8 mouse cellular contexts compared by ENCODE assay signal in genomic region chr2:91944170-91944950, GRCm38 (mm10). TPM values are rescaled to one million over a fixed set of nuclear protein-coding genes. Genes with fewer than 3 reads are reported as not detected.
DNase-seq lines count a peak whose midpoint lies in the region; ATAC-seq and TF ChIP-seq lines count a peak whose summit lies in the region.

No protein-coding gene starts in this region.

- peaks cover 5 to 18% of the 10 kb centered on the region in 2 experiments for H3K36me3 ChIP-seq in MEL (ENCODE audit: control insufficient read depth in 1 of 2, insufficient read depth in 2 of 2, low read length in 2 of 2)
- H3K36me3 ChIP-seq in forebrain, embryonic 14.5 days (ENCODE audit: control insufficient read depth, insufficient read depth, low read length): peaks cover 9% of the 10 kb centered on the region

- no peak overlapping the region for H3K9ac ChIP-seq in MEL (ENCODE audit: control insufficient read depth, low read depth, low read length, poor library complexity, severe bottlenecking)
- H3K9ac ChIP-seq in forebrain, embryonic 14.5 days (ENCODE audit: low read length): no peak overlapping the region

- WGBS in forebrain, embryonic 14.5 days: 49% methylated on average over 13 of the region's 13 CpGs

- ATAC-seq in forebrain, embryonic 14.5 days: peak; percentile 83
- ATAC-seq in hematopoietic stem cell, adult 5-6 weeks (replicated peaks in 1 of 2; ENCODE audit: insufficient read depth in 1 of 2, low FRiP score in 2 of 2, low TSS enrichment in 1 of 2, low read depth in 1 of 2, poor library complexity in 2 of 2, severe bottlenecking in 2 of 2): peak; percentile 60 to 72

- H3K79me2 ChIP-seq in MEL (ENCODE audit: control insufficient read depth, insufficient read depth, low read length, poor library complexity): peaks cover 30% of the 10 kb centered on the region

- TF ChIP-seq CTCF in MEL (IDR thresholded peaks at IDR 0.05 in 2 of 3, conservative IDR thresholded peaks at IDR 0.05 in 1 of 3; ENCODE audit: control insufficient read depth in 1 of 3, insufficient read depth in 1 of 3, low read depth in 2 of 3, low read length in 3 of 3, poor library complexity in 1 of 3, severe bottlenecking in 1 of 3): peak; percentile 87 to 92 (median 89)

- peaks cover 6 to 22% of the 10 kb centered on the region in 2 experiments; a peak in 3 of 4 replicates for H3K4me1 ChIP-seq in MEL (ENCODE audit: control insufficient read depth in 1 of 2, insufficient read depth in 2 of 2, low read length in 2 of 2)
- peaks cover 17% of the 10 kb centered on the region for H3K4me1 ChIP-seq in forebrain, embryonic 14.5 days (ENCODE audit: control insufficient read depth, insufficient read depth, low read length)

- TF ChIP-seq RAD21 in MEL (IDR thresholded peaks at IDR 0.05; ENCODE audit: low read depth, low read length): peak; percentile 72

- H3K27me3 ChIP-seq in MEL (ENCODE audit: control insufficient read depth in 1 of 2, insufficient read depth in 2 of 2, low read length in 2 of 2): no peaks in the 10 kb centered on the region
- H3K27me3 ChIP-seq in forebrain, embryonic 14.5 days (replicated peaks; ENCODE audit: control insufficient read depth, insufficient read depth, low read length): no peaks in the 10 kb centered on the region

- TF ChIP-seq POLR2A in MEL (IDR thresholded peaks at IDR 0.05; ENCODE audit: control insufficient read depth in 1 of 2, insufficient read depth in 1 of 2, low read depth in 1 of 2, low read length in 2 of 2, poor library complexity in 1 of 2): no peak

- peak; percentile 85 for DNase-seq in MEL (ENCODE audit: low read depth, low spot score)
- peak; percentile 83 for DNase-seq in cerebellum, adult 11-12 months
- DNase-seq in forebrain, embryonic 14.5 days (ENCODE audit: low spot score): peak; percentile 82
- peak; percentile 85 to 90 for DNase-seq in layer of hippocampus, postnatal 25 days (ENCODE audit: extremely low spot score in 1 of 2, low spot score in 1 of 2)
- peak; percentile 84 for DNase-seq in lung, postnatal 36 days
- DNase-seq in retina, embryonic 14.5 days (ENCODE audit: low spot score): peak; percentile 89
- DNase-seq in urinary bladder, postnatal 14 days (ENCODE audit: low spot score): peak; percentile 76

- no peak for TF ChIP-seq EP300 in MEL (IDR thresholded peaks at IDR 0.05; ENCODE audit: low read depth in 1 of 2, low read length in 2 of 2)

- no peak overlapping the region for H3K27ac ChIP-seq in MEL (ENCODE audit: control insufficient read depth, low read depth, low read length)
- H3K27ac ChIP-seq in forebrain, embryonic 14.5 days (ENCODE audit: low read depth, low read length): no peak overlapping the region

- no peak overlapping the region for H3K4me3 ChIP-seq in MEL (ENCODE audit: control insufficient read depth in 1 of 2, insufficient read depth in 1 of 2, low read depth in 2 of 2, low read length in 2 of 2)
- H3K4me3 ChIP-seq in forebrain, embryonic 14.5 days (ENCODE audit: low read depth, low read length): no peak overlapping the region

- no peaks in the 10 kb centered on the region for H3K9me3 ChIP-seq in MEL (replicated peaks; ENCODE audit: insufficient read depth, low read length)
- no peaks in the 10 kb centered on the region for H3K9me3 ChIP-seq in forebrain, embryonic 14.5 days (replicated peaks; ENCODE audit: control insufficient read depth, low read length)

- no peak overlapping the region for H3K4me2 ChIP-seq in forebrain, embryonic 14.5 days (ENCODE audit: low read length)

TF ChIP-seq in MEL, 35 proteins besides CTCF, POLR2A, EP300 and RAD21:
- TF ChIP-seq POLR2AphosphoS5 (IDR thresholded peaks at IDR 0.05; ENCODE audit: borderline replicate concordance, low read depth, low read length): no peak
- no peak for TF ChIP-seq NELFE (IDR thresholded peaks at IDR 0.05; ENCODE audit: low read depth, low read length)
- no peak for TF ChIP-seq UBTF (IDR thresholded peaks at IDR 0.05; ENCODE audit: borderline replicate concordance, insufficient read depth, low read depth, low read length)
- no peak for TF ChIP-seq POLR2AphosphoS2 (IDR thresholded peaks at IDR 0.05; ENCODE audit: low read length)
- peak; percentile 66 for TF ChIP-seq ZC3H11A (IDR thresholded peaks at IDR 0.05; ENCODE audit: low read depth, low read length)
- no peak for TF ChIP-seq ZKSCAN1 (IDR thresholded peaks at IDR 0.05; ENCODE audit: low read depth, low read length)
- TF ChIP-seq ETS1 (IDR thresholded peaks at IDR 0.05; ENCODE audit: low read depth, low read length): no peak
- no peak for TF ChIP-seq GATA1 (IDR thresholded peaks at IDR 0.05; ENCODE audit: low read depth, low read length)
- no peak for TF ChIP-seq CHD2 (IDR thresholded peaks at IDR 0.05; ENCODE audit: low read length)
- TF ChIP-seq ELF1 (IDR thresholded peaks at IDR 0.05; ENCODE audit: low read depth, low read length): no peak
- TF ChIP-seq SIN3A (IDR thresholded peaks at IDR 0.05; ENCODE audit: low read length): peak; percentile 37; the same call in 1 of the 2 replicates
- TF ChIP-seq GABPA (IDR thresholded peaks at IDR 0.05; ENCODE audit: low read depth, low read length): no peak
- TF ChIP-seq MXI1 (IDR thresholded peaks at IDR 0.05; ENCODE audit: low read depth, low read length): no peak
- no peak for TF ChIP-seq HCFC1 (IDR thresholded peaks at IDR 0.05; ENCODE audit: low read depth, low read length)
- no peak for TF ChIP-seq NRF1 (IDR thresholded peaks at IDR 0.05; ENCODE audit: insufficient read depth, low read depth, low read length, poor library complexity, severe bottlenecking)
- TF ChIP-seq TAL1 (IDR thresholded peaks at IDR 0.05; ENCODE audit: low read length): no peak
- TF ChIP-seq CHD1 (IDR thresholded peaks at IDR 0.05; ENCODE audit: low read depth, low read length): no peak
- no peak for TF ChIP-seq E2F4 (IDR thresholded peaks at IDR 0.05; ENCODE audit: borderline replicate concordance, low read depth, low read length)
- no peak for TF ChIP-seq TBP (IDR thresholded peaks at IDR 0.05; ENCODE audit: low read depth, low read length)
- peak; percentile 88 for TF ChIP-seq SMC3 (IDR thresholded peaks at IDR 0.05; ENCODE audit: low read depth, low read length)
- no peak for TF ChIP-seq MAFK (IDR thresholded peaks at IDR 0.05; ENCODE audit: borderline replicate concordance, low read depth, low read length)

RNA-seq across cellular contexts. Expression of gene Gm9821, which starts 1.1 kb away (rescaled TPM):
- total RNA-seq in MEL (2012; rRNA removed): 0.85 and 1.2 TPM in 2 replicates
- 10 to 100 TPM in 1 of 2 experiments, not detected in 1; 22.7 TPM for polyA plus RNA-seq in MEL (2012; ENCODE audit: insufficient read depth in 1 of 2, insufficient read length in 2 of 2, low read depth in 1 of 2, low replicate concordance in 2 of 2, missing spikeins in 1 of 2)
- polyA plus RNA-seq in forebrain, embryonic 14.5 days (2014; fragmentation: Nextera tagmentation; extraction: Ambion mirVana): 0.20 and 0.30 TPM in 2 replicates
- total RNA-seq in hematopoietic stem cell, adult 5-6 weeks (2017): 0.25 and 1.0 TPM in 2 replicates
- total RNA-seq in layer of hippocampus, postnatal 25 days (2021): not detected

RNA-seq across cellular contexts. Expression of gene Mdk, which starts 12.3 kb away (rescaled TPM):
- 0.19 and 0.59 TPM in 2 replicates for total RNA-seq in MEL (2012; rRNA removed)
- 1 to 10 TPM in 1 of 2 experiments, not detected in 1; 3.4 TPM for polyA plus RNA-seq in MEL (2012; ENCODE audit: insufficient read depth in 1 of 2, insufficient read length in 2 of 2, low read depth in 1 of 2, low replicate concordance in 2 of 2, missing spikeins in 1 of 2)
- polyA plus RNA-seq in forebrain, embryonic 14.5 days (2014; fragmentation: Nextera tagmentation; extraction: Ambion mirVana): 349 and 462 TPM in 2 replicates
- total RNA-seq in hematopoietic stem cell, adult 5-6 weeks (2017): 2.0 TPM in 1 of 2 replicates, not detected in the other
- total RNA-seq in layer of hippocampus, postnatal 25 days (2021): 10 to 100 TPM; 25.5 to 33.2 TPM

RNA-seq across cellular contexts. Expression of gene Chrm4, which starts 17.3 kb away (rescaled TPM):
- 23.9 and 29.0 TPM in 2 replicates for total RNA-seq in MEL (2012; rRNA removed)
- polyA plus RNA-seq in MEL (2012; ENCODE audit: insufficient read depth in 1 of 2, insufficient read length in 2 of 2, low read depth in 1 of 2, low replicate concordance in 2 of 2, missing spikeins in 1 of 2): 10 to 100 TPM in 1 of 2 experiments, not detected in 1; 21.5 TPM
- 0.83 and 1.2 TPM in 2 replicates for polyA plus RNA-seq in forebrain, embryonic 14.5 days (2014; fragmentation: Nextera tagmentation; extraction: Ambion mirVana)
- total RNA-seq in hematopoietic stem cell, adult 5-6 weeks (2017): 0.56 TPM in 1 of 2 replicates, not detected in the other
- 10 to 100 TPM; 21.5 to 26.1 TPM for total RNA-seq in layer of hippocampus, postnatal 25 days (2021)

RNA-seq across cellular contexts. Expression of gene Dgkz, which starts 31.3 kb away (rescaled TPM):
- total RNA-seq in MEL (2012; rRNA removed): 65.6 and 66.1 TPM in 2 replicates
- polyA plus RNA-seq in MEL (2012; ENCODE audit: insufficient read depth in 1 of 2, insufficient read length in 2 of 2, low read depth in 1 of 2, low replicate concordance in 2 of 2, missing spikeins in 1 of 2): 100 to 1,000 TPM in 1 of 2 experiments, not detected in 1; 165 TPM
- 26.7 and 29.1 TPM in 2 replicates for polyA plus RNA-seq in forebrain, embryonic 14.5 days (2014; fragmentation: Nextera tagmentation; extraction: Ambion mirVana)
- total RNA-seq in hematopoietic stem cell, adult 5-6 weeks (2017): 78.3 and 145 TPM in 2 replicates
- 100 to 1,000 TPM; 479 to 537 TPM for total RNA-seq in layer of hippocampus, postnatal 25 days (2021)

Comparison
In these comparisons a context has a peak if more than half of its experiments do, and no peak if none do; other contexts are left out.
1. RNA of gene Chrm4, which starts 17.3 kb away (total RNA-seq): 23.9 to 29.0 TPM in MEL and 21.5 to 26.1 TPM in layer of hippocampus, postnatal 25 days; 0.56 TPM in hematopoietic stem cell, adult 5-6 weeks; every median in the first group is over 10 times any median in the second.
2. Peak in every context shown above with its lines, with median percentiles within 50 percentile points of each other: DNase-seq.